Mouse (Mus musculus) bone marrow macrophage, adult 2 months (primary cell): ENCODE measurements around the gene Tmem151b.

Source experiments
- CTCF ChIP-seq: IDR thresholded peaks from 2 replicates; pipeline ENCODE4 v1.5.1; 2012; ENCODE audit warnings: low read depth, mild to moderate bottlenecking, low read length, moderate library complexity
- POLR2A ChIP-seq: IDR thresholded peaks from 2 replicates; pipeline ENCODE4 v1.6.1; 2012; ENCODE audit warnings: mild to moderate bottlenecking, low read depth, low read length, borderline replicate concordance

DNA sequence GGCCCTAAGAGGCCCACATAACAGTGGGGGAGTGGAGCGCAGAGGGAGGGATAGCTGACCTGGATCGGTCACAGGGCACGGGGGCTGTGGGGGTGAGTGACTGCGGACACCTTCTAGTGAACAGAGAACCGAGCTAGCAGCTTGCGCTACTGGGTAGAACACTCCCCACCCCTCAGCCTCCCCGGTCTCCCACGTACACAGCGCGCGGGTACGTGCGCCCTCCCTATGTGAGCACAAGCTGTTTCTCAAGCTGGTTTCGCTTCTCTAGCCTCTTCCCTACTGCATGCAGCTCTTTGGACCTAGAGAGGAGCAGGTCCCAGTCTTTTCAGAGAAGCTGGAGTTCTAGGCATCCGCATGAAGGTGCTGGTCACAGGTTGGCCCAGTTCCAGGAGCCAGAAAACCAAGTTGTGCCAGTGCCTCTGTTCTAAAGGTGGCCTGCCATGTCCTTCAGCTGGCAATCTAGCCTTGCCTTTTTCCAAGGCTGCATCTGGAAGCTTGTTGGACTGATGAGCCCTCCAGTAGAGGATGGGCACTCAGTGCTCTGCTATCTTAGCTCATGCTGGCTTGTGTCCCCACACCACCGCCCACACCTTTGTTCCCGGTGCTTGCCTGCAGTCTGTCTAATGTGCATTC is 24.8 kb upstream of the Tmem151b start:
- TF ChIP-seq CTCF (no peak), POLR2A (no peak)
